Mouse (Mus musculus): ENCODE results near the gene Cdh13.
"Not testable (repeated sequence)": the region's sequence is repeated elsewhere in the genome, so short reads cannot be mapped to it uniquely, and the experiment has no call there.

The Cdh13 gene

GRCm38 (mm10) chr8:119284920-119285319 is 1001.4 kb downstream of the Cdh13 start:
- DNase-seq, result no peak

DNA sequence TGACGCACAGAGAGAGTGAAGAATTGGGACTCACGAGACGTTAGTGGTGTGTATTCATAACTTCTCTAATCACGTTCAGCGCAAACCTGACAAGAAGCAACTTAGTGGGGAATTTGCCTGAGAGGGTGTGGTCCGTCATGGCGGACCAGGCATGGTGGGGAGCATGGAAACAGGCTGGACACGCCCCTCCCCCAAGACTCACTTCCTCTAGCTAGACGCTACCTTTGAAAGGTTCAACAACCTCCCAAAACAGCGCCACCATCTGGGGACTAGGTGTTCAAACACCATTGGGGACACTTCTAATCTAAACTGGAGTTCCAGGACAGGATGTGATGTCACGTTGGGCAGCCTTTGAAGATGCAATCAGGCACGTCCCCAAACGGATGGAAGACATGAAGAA is 1011.9 kb downstream of the Cdh13 start:
- no peak for DNase-seq

DNA sequence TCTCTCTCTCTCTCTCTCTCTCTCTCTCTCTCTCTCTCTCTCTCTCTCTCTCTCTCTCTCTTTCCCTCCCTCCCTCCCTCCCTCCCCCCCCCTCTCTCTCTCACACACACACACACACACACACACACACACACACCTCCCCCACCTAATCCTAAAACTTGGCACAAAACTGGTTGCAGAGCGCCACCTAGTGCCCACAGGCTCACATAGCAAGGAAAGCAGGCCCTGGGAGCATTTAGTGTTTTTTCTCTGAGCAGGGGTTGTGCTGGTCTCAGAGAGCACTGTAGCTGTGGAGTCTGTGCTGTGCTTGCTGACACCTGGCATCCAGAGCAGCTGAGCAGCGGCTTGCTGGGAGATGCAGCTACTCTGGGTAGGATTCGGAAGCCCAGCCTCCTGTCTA is 1014.2 kb downstream of the Cdh13 start:
- peak; percentile 20 for DNase-seq

- DNase-seq, result no peak
These were observed 1016.8 kb downstream of the Cdh13 start for GRCm38 (mm10) chr8:119300335-119300734.

DNA sequence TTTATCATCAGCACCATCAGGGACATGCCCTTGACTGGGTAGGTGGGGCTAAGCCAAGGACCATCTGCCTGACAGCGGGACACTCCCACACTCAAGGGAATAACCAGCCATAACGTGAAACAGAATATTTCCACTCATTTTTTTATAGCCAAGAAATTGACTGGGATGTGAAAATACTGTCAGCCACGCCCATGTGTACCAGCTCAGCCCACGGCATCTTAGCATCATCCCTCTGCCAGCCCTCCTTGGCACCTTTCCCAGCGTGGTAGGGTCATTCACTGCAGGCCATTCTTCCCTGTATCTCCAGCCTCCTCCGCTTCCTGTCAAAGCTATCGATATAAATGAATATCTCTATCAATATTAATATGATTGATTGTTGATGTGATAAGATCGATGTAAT is 1020.7 kb downstream of the Cdh13 start:
- DNase-seq, result no peak

- DNase-seq, result no peak
These were observed 1027.9 kb downstream of the Cdh13 start for GRCm38 (mm10) chr8:119311412-119311811.

GRCm38 (mm10) chr8:119323215-119323614 is 1039.7 kb downstream of the Cdh13 start:
- no peak for DNase-seq

- DNase-seq, result peak; percentile 15
These were observed 1056.0 kb downstream of the Cdh13 start for GRCm38 (mm10) chr8:119339546-119339945.

- DNase-seq, result no peak
These were observed 1060.1 kb downstream of the Cdh13 start for GRCm38 (mm10) chr8:119343606-119344005.

DNA sequence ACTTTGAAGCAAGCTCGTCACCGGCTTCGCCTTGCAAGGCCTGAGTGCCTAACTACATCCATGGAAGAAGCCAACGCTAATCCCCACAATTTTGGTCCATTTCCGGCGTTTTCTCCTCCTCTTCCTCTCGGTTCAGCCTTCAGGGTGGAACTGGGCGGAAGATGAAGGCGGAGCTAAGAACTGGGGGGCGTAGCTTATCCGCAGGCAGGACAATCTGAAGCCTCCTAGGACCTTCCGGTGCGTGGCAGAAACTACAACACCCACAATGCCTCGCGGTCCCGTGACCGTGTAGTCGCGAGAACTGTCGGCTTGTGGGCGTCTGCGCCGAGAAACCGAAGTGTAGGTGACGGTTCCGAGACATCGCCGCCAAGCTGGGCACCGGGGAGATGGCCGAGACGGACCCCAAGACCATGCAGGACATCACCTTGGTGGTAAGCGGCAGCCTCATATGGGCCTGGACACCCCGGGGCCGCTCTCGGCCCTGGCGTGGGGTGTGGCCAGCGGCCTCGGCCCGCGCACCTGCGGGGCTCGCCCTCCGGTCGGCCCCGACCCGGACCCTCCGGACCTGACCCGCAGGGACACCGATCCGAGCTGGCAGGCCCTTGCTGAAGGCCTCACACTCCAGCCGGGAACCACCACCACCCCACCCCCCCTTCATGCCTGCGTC is 1060.8 kb downstream of the Cdh13 start, which contains the start of gene Hsbp1:
Hsbp1 (plus strand) TSS at position 299 of the 667 bp plus-strand sequence.
- peak; percentile 96 for DNase-seq

GRCm38 (mm10) chr8:119345029-119345682 is 1061.6 kb downstream of the Cdh13 start:
- no peak for DNase-seq

DNA sequence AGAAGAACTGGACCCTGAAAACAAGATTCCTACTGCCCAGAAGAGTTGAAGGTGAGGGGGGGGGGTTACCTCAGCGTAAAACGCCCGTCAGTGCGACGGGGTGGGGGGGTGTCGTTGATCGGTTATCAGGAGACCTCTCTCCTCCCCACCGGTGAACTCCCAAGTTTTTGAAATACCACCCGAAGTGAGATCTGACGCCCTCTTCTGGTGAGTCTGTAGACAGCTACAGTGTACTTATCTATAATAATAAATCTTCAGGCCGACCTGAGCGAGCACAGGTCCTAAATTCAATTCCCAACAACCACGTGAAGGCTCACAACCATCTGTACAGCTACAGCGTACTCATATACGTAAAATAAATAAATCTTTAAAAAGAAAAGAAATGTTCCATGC is 1062.1 kb downstream of the Cdh13 start:
- no peak for DNase-seq

DNA sequence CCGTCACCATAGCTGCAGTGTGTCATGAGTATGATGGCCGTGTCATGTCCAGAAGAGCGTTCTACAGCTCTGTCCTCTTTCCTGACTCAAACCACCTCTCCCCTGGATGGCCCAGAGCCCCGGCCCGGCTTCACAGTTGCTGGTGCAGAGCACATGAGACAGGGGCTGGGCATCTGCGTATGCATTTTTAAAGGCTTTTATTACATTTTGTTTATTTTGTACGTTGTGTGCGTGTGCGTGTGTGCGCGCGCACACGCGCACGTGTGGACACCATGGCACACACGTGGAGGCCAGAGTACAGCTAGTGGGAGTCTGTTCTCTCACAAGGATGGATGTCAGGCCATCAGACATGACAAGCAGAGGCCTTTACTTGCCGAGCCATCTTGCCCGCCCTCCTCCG is 1068.1 kb downstream of the Cdh13 start:
- DNase-seq, result no peak

DNA sequence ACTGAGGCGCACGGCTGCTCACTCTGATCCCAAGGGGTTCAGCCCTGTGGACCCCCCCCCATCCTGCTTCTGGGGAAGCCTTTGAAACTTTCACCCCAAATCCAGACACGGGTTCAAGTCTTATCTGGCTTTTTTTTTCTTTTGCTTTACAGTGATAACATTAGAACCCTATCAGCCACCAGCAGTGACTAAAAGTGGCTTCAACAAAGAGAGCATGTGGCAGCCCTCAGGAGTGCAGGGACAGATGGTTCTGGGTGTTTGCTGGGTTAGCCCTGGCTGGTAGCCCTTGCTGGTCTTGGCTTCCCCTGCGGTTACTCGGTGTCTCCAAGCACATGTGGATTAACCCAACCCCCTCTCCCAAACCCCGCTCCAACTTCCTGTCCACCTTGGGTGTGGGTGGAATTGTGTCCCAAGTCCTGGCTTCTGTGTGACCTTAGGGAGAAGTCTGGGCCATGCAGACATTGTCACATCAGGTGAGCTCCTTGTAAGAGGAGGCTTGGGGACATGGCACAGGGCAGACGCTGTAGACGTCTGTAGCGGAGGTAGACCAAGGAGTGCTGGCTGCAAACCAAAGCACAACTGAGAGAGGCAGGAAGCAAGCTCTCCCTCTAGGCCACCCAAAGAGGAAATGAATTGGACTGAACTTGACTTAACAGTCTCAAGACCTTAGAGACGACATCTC is 1069.6 kb downstream of the Cdh13 start:
- DNase-seq, result no peak

GRCm38 (mm10) chr8:119353659-119354023 is 1070.1 kb downstream of the Cdh13 start:
- DNase-seq, result no peak

- DNase-seq, result not testable (repeated sequence)
These were observed 1073.1 kb downstream of the Cdh13 start for GRCm38 (mm10) chr8:119356631-119357030.

DNA sequence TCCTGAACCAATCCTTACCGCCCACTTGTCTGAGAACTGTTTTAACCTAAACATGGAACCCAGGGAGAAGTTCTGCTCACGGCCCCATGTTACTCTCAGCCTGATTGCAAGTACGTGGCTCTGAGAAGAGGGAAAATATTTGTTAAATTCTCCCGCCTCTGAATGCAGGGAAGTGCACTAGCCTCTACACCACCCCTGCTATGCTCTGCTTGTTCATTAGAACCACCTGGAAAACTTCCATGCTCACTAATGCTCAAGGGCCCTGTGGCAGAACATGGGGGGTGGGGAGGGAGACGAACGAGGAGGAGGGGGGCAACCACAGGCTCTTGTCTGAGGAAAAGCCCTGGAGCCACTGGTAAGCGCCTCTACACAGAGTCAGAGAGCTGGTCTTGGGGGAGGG is 1074.6 kb downstream of the Cdh13 start:
- no peak for DNase-seq

DNA sequence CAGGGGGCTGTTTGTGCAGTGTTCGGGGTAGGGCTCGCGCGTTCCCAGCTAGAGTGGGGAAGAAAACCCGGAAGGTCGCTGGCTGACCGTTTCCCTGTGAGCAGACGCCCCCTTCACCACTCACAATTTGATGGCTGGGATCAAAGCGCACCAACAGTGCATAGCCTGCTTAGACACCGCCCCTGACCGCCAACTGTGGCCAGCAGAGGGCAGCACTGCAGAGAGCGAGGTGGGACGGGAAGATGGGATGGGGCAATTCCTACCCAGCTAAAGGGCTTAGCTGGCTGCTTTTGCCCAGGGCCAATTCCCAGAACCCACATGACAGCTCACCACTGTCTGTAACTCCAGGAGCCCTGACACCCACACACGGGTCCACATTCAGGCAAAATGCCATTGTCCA is 1075.3 kb downstream of the Cdh13 start:
- no peak for DNase-seq

GRCm38 (mm10) chr8:119360686-119361295 is 1077.3 kb downstream of the Cdh13 start:
- DNase-seq, result no peak
